Mouse (Mus musculus) CD4-positive, CD25-positive, alpha-beta regulatory T cell, adult 4 months (primary cell): ENCODE measurements around the gene Tasp1. TPM values are rescaled to one million over a fixed set of nuclear protein-coding genes. Genes with fewer than 3 reads are reported as not detected.
"Not testable (repeated sequence)": the region's sequence is repeated elsewhere in the genome, so short reads cannot be mapped to it uniquely, and the experiment has no call there.

Experiments used
- ATAC-seq: one replicate; pipeline ENCODE4 v1.8.0; 2017
- polyA plus RNA-seq, 2 experiments: library from polyadenylated mRNA; unstranded; fragments of 100-300 nt; shearing (Covaris generic); gene quantifications; one replicate each; pipeline ENCODE4 v1.2.1; 2017

Gene Tasp1
- 100 to 1,000 TPM; 113 to 114 TPM for polyA plus RNA-seq

DNA sequence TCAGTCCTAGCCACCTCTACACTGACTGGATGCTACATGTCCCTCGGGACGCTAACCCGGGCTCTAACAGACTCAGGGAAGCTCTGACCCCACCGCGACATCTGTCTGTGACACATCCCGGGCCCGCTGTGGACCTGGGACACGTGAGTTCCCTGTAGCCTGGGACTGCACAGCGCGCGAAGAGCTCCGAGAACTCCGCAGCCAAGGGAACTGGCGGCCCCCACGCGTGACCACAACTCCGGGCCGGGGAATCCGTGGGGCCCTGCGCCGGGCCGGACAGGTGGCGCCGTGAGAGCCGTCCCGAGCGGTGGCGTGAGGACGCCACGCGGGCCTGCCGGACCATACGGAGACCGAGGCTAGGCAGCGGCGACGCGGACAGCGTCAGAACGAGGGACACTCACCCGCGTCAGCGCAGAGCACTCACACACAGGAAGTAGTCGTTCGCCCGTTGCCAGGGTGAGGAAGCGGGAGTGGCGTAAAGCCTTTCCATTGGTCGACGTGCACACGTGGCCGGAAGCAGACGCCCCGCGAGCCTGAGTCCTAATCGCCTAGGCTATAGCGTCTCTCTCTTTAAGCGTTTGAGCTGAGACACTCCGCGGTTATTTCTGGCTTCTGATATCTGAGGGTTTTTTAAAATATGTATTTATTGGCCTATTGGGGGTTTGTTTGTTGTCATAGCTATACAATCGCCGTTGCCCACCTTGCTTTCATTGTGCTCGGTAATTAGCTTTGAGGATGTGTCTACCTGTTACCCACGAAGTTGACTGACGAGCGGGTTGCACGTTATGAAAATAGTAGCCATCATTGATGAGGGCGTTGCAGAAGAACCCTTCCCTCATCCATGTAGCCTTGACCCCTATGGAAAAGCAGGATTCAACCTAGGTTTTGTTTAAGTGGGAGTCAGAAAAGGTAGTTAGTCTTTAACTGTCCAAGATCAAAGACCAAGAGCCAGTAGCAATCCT is at the start of gene Tasp1:
Tasp1 (minus strand) TSS at position 453 of the 962 bp plus-strand sequence.
- peak; percentile 99 for ATAC-seq

GRCm38 (mm10) chr2:140113851-140114250 is 47.2 kb upstream of the Tasp1 start:
- no peak for ATAC-seq

DNA sequence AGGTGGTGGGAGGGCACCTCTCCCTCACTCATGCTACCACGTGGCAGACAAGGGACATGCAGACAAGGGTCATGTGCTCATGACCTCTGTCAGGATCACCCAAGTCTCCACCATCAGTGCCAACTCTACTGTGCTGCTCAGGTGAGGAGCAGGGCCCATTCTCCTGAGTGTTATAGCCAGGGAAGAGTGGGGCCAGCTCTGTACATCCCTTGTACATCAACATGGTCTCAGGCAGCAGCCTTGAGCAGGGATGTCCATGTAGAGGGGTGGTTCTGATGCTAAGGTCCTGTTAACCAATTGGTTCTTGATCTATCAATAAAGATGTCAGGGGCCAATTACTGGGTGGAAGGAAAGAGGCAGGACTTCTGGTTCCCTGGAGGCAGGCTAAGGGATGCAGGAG is 42.3 kb upstream of the Tasp1 start:
- ATAC-seq = no peak

DNA sequence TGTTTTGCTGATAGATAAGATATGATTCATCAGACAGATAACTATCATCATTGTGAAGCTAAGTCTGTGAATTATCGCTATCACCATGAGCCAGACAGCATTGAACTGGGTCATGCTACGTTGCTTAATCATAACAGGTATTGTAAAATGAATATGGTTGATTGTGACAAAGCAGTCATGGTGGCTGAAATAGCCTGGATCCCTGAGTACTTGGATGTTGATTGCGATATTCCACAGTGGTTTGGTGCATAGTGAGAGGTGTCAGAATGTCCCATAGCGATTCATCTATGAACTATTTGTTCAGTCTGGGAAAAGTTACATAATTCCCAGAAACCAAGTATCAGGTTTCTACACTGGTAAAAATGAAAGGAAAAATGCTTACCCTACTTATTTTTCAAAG is 41.0 kb upstream of the Tasp1 start:
- no peak for ATAC-seq

DNA sequence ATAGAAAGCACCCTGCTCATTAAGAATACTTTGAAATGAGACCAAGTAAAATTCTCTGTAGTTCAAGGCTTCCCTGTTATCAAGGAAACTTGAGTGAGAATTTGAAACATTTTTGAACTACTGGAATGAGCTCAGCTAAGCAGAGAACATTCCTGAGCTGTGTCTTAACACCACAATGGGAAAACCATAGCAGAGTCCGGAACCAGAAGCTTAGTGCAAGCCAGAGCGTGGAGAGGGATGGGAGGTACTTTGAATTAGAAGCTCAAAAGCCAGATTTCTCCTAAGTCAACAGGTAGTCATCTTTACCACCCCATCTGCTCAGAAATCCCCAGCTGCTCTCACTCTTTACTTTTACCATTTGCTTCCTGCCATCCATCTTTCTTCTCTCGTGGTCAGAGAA is 38.3 kb upstream of the Tasp1 start:
- no peak for ATAC-seq

- peak; percentile 78 for ATAC-seq
Measured at GRCm38 (mm10) chr2:140100551-140101474, 34.2 kb upstream of the Tasp1 start.

GRCm38 (mm10) chr2:140099971-140100370 is 33.4 kb upstream of the Tasp1 start:
- no peak for ATAC-seq

- ATAC-seq = no peak
Measured at GRCm38 (mm10) chr2:140097131-140097591, 30.6 kb upstream of the Tasp1 start.

GRCm38 (mm10) chr2:140096034-140096433 is 29.4 kb upstream of the Tasp1 start:
- no peak for ATAC-seq

- ATAC-seq = no peak
Measured at GRCm38 (mm10) chr2:140093433-140093832, 26.8 kb upstream of the Tasp1 start.

- no peak for ATAC-seq
Measured at GRCm38 (mm10) chr2:140084245-140084644, 17.6 kb upstream of the Tasp1 start.

GRCm38 (mm10) chr2:140080747-140081577 is 14.4 kb upstream of the Tasp1 start:
- ATAC-seq = no peak

- not testable (repeated sequence) for ATAC-seq
Measured at GRCm38 (mm10) chr2:140079284-140079683, 12.7 kb upstream of the Tasp1 start.

- ATAC-seq = no peak
Measured at GRCm38 (mm10) chr2:140078600-140079280, 12.1 kb upstream of the Tasp1 start.

DNA sequence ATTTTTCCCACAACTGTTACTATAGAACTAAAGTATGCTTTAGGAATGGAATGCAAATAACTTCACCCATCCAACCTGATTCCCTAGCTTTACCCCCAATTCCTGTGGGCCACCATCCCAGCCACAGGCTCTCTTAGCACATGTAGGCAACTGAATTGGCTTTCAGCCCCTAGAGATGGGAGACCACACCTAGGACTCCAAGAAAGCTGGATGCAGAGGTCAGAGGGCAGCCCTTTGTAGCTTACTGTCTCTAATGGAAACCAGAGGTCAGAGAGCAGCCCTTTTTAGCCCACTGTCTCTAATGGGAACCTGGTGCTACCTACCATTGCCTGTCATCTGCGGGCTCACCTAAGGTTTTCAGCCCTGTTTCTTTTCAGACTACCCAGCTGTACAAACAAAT is 10.9 kb upstream of the Tasp1 start:
- ATAC-seq = no peak

DNA sequence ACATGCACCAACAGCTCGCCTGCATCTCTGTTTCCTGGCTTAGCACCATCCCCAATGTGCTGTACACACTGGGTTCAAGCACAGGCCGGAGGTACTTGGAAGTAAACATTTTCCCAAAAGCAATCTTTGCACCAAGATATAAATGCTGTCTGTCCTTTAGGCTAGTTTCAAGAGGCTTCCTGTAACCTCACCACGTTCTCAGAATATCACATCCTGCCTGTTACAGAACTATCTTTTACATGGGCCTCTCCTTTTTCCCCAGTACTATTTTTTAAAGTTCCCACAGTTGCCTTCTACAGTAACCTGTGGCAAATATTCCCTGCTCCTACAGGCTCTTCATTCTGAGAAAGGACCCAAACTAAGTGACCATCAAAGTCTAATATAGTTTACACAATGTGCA is 8.5 kb upstream of the Tasp1 start:
- ATAC-seq = peak; percentile 71

- no peak for ATAC-seq
Measured at GRCm38 (mm10) chr2:140067516-140067915, 911 bp upstream of the Tasp1 start.

DNA sequence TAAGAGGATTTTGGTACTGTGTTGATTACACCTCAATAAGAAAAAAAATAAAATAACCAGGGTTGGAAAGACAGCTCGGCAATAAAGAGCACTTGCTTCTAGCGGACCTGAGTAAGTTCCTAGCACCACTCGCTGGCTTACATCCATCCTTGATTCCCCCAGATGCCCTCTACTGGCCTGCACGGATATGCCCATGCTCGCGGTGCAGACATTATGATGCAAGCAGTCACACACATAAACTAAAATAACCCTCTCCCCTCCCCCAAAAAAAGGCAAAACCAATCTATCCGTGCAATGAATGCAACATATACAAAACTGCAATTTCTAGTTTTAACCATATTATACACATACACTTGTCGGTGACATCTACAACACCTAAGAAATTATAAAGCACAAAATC is 929 bp downstream of the Tasp1 start:
- no peak for ATAC-seq

DNA sequence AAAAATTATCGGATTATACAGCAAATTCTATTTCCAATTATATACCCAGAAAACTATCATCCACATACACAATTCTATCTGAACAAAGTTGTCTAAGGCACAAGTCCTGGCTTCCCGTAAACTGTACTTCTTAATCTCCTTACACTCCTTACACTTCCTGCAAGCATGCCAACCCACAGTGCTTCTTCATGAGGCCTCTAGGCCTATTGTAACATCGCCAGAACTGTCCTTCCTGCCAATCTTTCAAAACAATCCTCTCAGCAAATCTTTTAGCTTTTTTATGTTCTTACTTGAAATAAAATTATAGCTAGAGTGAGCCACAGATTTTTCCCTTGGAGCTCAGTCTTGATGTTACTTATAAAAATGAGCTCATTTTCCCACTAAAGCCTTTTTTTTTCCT is 5.1 kb downstream of the Tasp1 start:
- no peak for ATAC-seq

DNA sequence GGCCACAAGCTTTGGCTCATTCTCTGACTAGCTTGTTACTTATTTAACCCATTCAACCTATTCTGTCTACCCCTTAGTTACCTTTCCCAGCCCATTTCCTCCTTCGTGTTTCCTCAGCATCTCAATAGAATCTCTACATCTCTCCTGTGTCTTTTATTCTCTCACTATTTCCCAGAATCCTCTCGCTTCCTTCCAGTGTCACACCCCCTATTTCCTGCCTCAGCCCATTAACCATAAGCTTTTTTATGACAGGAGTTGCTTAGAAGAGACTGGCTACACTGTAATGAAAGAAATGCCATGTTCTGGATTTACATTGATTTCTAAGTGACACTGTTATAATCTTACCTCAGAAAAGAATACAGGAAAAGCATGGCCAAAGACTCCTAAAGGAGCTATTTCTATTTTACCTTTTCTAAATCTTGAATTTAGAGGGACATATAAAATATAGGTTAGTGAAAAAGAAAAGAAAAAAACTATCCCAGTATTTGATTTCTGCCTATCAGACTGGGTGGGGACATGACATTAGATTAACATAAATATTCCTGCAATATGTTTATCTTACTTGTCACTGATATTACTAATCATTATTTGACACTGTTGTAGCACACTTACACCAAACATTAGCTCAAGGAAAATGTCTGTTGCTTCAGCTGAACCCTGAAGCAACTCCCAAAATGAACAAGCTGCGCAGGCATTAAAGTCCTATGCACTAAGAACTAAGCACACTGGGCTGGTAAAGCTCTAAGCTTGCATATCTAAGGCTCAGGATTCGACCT is 6.3 kb downstream of the Tasp1 start:
- ATAC-seq = peak; percentile 65

DNA sequence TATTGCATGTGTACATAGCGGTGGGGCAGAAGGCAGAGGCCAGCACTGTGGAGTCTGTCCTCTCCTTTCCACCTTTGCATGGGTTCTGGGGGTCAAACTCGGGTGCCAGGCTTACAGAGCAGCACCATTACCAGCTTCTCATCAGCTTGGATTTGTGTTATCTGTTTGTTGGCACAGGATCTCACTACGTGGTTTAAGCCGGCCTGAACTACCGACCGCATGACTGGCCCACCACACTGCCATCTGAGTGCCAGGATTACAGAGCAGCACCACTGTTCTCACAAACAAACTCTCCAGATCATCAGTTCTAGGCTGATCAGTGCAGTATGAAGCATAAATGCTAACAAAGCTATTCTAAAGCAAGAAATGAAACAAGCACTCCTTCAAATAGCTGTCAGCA is 8.5 kb downstream of the Tasp1 start:
- no peak for ATAC-seq
